Mouse (Mus musculus) left cerebral cortex, adult 9 months (tissue): ENCODE data around the gene Olfr1253.

Experiments used
- DNase-seq, 2 experiments: peaks; one replicate each; pipeline ENCODE4 v3.0.0; 2022; ENCODE audit warnings: low spot score in 2 of 2

Olfr1253 gene

DNA sequence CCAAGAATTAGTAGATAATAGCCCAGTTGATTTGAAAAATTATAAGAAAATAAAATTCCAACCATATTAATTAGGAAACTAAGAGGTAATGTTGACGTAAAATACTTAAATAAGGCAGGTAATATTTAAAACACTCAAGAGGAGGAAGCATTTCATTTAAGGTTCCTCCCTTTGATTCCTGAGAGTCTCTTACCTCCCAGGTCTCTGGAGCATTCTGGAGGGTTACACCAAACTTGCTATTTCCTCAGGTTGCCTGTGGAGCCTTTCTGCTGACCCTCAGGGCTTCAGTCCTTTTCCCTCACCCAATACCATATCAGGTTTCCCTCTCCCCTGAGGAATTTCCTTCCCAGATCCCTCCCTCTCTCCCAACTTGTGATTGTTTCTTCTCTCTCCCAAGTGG is at the start of gene Olfr1253:
TSS of gene Olfr1253 (minus strand) at position 101 of the 400 bp plus-strand sequence.
- no peak for DNase-seq

DNA sequence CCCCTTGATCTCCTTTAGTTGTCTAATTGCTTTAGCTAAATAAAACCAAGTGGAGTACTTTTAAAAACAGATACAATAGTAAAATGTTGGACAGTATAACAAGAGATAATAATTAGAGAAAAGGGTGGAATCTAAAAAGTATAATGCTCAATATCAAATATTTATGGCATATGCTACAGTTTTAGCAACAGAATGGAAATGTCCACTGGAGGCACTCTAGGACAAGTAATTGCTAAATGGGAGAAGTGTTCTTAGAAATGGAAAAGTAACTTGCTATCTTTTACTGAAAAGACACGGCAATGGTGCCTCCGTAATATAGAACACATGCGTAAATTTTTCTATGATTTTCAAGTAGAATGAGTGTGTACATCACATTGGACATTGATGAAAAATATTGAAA is 42.7 kb upstream of the Olfr1253 start:
- no peak for DNase-seq

DNA sequence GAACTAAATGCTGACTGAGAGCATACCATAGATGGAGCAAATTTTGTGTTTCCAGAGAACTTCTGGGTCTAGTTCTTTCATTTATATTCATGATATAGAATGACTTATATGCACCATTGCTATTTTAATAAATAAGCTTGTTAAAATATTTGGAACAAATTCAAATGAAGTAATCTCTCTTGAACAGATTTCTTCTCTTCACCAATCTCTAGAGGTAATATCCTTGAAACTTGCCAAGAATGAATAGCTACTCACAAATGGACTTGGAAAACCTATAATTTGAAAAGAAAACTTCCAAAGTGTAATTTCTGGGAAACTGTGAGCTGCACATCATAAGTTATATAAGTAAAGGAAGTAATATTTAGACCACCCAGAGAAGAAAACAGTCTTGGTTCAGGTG is 36.6 kb upstream of the Olfr1253 start, which contains the start of gene Olfr1254:
TSS of gene Olfr1254 (minus strand) at position 101 of the 400 bp plus-strand sequence.
- no peak for DNase-seq

DNA sequence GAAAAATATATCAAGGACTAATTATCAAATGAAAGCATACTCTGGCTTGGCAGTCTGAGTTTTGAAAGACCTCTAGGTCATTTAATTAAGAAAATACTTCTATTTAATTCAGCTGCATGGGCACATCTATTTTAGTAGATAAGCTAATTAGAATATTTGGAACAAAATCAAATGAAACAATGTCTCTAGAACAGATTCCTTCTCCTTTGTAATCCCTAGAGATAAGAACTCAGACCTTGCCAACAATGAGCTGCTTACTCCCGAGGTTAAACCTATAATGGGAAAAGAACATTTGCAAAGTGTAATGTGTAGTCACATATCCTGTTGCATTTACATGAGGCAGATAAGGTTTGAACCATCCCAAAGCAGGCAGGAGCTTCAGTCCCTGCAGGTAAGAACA is 32.0 kb downstream of the Olfr1253 start, which contains the start of gene Olfr1252:
TSS of gene Olfr1252 (minus strand) at position 101 of the 400 bp plus-strand sequence.
- DNase-seq = no peak
